Mouse (Mus musculus) E14TG2a.4 (cell line): ENCODE data around the gene Obscn.
A peak's percentile ranks its signal among the peaks of the same experiment; 100 is the strongest.

Experiments
- H3K27me3 ChIP-seq: 2 replicates; pipeline ENCODE4 v1.6.1; 2014; ENCODE audit warnings: low read length, control low read depth; ENCODE audit not compliant: insufficient read depth
- H3K36me3 ChIP-seq: 2 replicates; pipeline ENCODE4 v1.6.1; 2014; ENCODE audit warnings: low read length, control low read depth; ENCODE audit not compliant: insufficient read depth
- H3K4me1 ChIP-seq: replicated peaks from 2 replicates; pipeline ENCODE4 v1.6.1; 2014; ENCODE audit warnings: low read depth, low read length, control low read depth
- H3K4me3 ChIP-seq: replicated peaks from 2 replicates; pipeline ENCODE4 v1.5.1; 2014; ENCODE audit warnings: mild to moderate bottlenecking, low read length
- H3K9me3 ChIP-seq: 2 replicates; pipeline ENCODE4 v1.6.1; 2014; ENCODE audit warnings: low read length, control low read depth
- CTCF ChIP-seq: conservative IDR thresholded peaks from 2 replicates; pipeline ENCODE4 v1.5.1; 2014; ENCODE audit warnings: low read length
- NANOG ChIP-seq: IDR thresholded peaks from 2 replicates; pipeline ENCODE4 v1.6.1; 2014; ENCODE audit warnings: borderline replicate concordance, low read length, mixed read lengths
- POU5F1 ChIP-seq: IDR thresholded peaks from 2 replicates; pipeline ENCODE4 v1.6.1; 2014; ENCODE audit warnings: low read length, borderline replicate concordance

Obscn gene

GRCm38 (mm10) chr11:58990794-58991193 lies 145.4 kb downstream of the Obscn start:
- no peaks in the 10 kb centered on the region for H3K9me3 ChIP-seq
- 0 out of 2 replicates have a peak overlapping the region, but pooled peaks have one; percentile 46 for H3K4me3 ChIP-seq
- H3K4me1 ChIP-seq: peaks cover 53% of the 10 kb centered on the region
- H3K27me3 ChIP-seq: peaks cover 27% of the 10 kb centered on the region
- peaks cover 62% of the 10 kb centered on the region for H3K36me3 ChIP-seq
- TF ChIP-seq NANOG (no peak), POU5F1 (no peak), CTCF (no peak)

- Histone ChIP-seq H3K9me3 (no peaks in the 10 kb centered on the region), H3K36me3 (peaks cover 68% of the 10 kb centered on the region), H3K27me3 (peaks cover 21% of the 10 kb centered on the region), H3K4me1 (peaks cover 49% of the 10 kb centered on the region), H3K4me3 (peak overlapping the region; percentile 46)
- TF ChIP-seq POU5F1 (no peak), CTCF (no peak), NANOG (no peak)
These were observed 146.1 kb downstream of the Obscn start for GRCm38 (mm10) chr11:58990141-58990540.

- H3K4me1 ChIP-seq: peaks cover 44% of the 10 kb centered on the region
- H3K36me3 ChIP-seq: peaks cover 78% of the 10 kb centered on the region
- H3K4me3 ChIP-seq: no peak overlapping the region
- TF ChIP-seq CTCF (no peak), POU5F1 (no peak), NANOG (no peak)
- peaks cover 13% of the 10 kb centered on the region for H3K27me3 ChIP-seq
- H3K9me3 ChIP-seq: no peaks in the 10 kb centered on the region
These were observed 147.0 kb downstream of the Obscn start for GRCm38 (mm10) chr11:58989166-58989565.

GRCm38 (mm10) chr11:58985299-58985917 lies 150.8 kb downstream of the Obscn start:
- Histone ChIP-seq H3K27me3 (no peaks in the 10 kb centered on the region), H3K4me3 (no peak overlapping the region), H3K9me3 (no peaks in the 10 kb centered on the region), H3K4me1 (peaks cover 64% of the 10 kb centered on the region), H3K36me3 (peaks cover 98% of the 10 kb centered on the region)
- TF ChIP-seq NANOG: no peak
- TF ChIP-seq POU5F1: no peak
- TF ChIP-seq CTCF: no peak

- no peaks in the 10 kb centered on the region for H3K9me3 ChIP-seq
- H3K27me3 ChIP-seq: no peaks in the 10 kb centered on the region
- peaks cover 95% of the 10 kb centered on the region for H3K36me3 ChIP-seq
- H3K4me1 ChIP-seq: peaks cover 64% of the 10 kb centered on the region
- H3K4me3 ChIP-seq: no peak overlapping the region
- TF ChIP-seq POU5F1 (no peak), CTCF (no peak), NANOG (no peak)
These were observed 151.5 kb downstream of the Obscn start for GRCm38 (mm10) chr11:58984657-58985056.

- H3K36me3 ChIP-seq: peaks cover 90% of the 10 kb centered on the region
- peaks cover 67% of the 10 kb centered on the region for H3K4me1 ChIP-seq
- H3K4me3 ChIP-seq: no peak overlapping the region
- H3K9me3 ChIP-seq: no peaks in the 10 kb centered on the region
- H3K27me3 ChIP-seq: no peaks in the 10 kb centered on the region
- no peak for TF ChIP-seq POU5F1
- no peak for TF ChIP-seq NANOG
- no peak for TF ChIP-seq CTCF
These were observed 152.4 kb downstream of the Obscn start for GRCm38 (mm10) chr11:58983691-58984341.

GRCm38 (mm10) chr11:58982471-58983097 lies 153.6 kb downstream of the Obscn start:
- Histone ChIP-seq H3K36me3 (peaks cover 78% of the 10 kb centered on the region), H3K4me1 (peaks cover 60% of the 10 kb centered on the region), H3K27me3 (0 out of 2 replicates have a peak, but pooled peaks cover 2% of the 10 kb centered on the region), H3K9me3 (no peaks in the 10 kb centered on the region), H3K4me3 (no peak overlapping the region)
- TF ChIP-seq POU5F1 (no peak), CTCF (no peak), NANOG (no peak)

- TF ChIP-seq POU5F1: no peak
- peak; percentile 61 for TF ChIP-seq CTCF
- no peaks in the 10 kb centered on the region for H3K9me3 ChIP-seq
These were observed 154.4 kb downstream of the Obscn start for GRCm38 (mm10) chr11:58981541-58982447.

More at GRCm38 (mm10) chr11:58981541-58982447, 154.4 kb downstream of the Obscn start:
- 0 out of 2 replicates have a peak, but pooled peaks cover 2% of the 10 kb centered on the region for H3K27me3 ChIP-seq
- H3K4me3 ChIP-seq: no peak overlapping the region
- H3K36me3 ChIP-seq: peaks cover 70% of the 10 kb centered on the region
- peaks cover 54% of the 10 kb centered on the region for H3K4me1 ChIP-seq
